Mouse (Mus musculus) heart, adult 2 months (tissue): ENCODE results near the gene Trpv2.

ENCODE experiments used
- CTCF ChIP-seq: fragments of 200-600 bp; IDR thresholded peaks from 2 replicates; pipeline ENCODE4 v1.8.1; 2022; ENCODE audit warnings: antibody characterized with exemption, mild to moderate bottlenecking, moderate library complexity
- EP300 ChIP-seq: fragments of 200-500 bp; IDR thresholded peaks from 2 replicates; pipeline ENCODE4 v1.6.1; 2011; ENCODE audit warnings: low read depth, low read length, control low read depth; ENCODE audit not compliant: insufficient read depth
- POLR2A ChIP-seq: fragments of 200-500 bp; IDR thresholded peaks from 2 replicates; pipeline ENCODE4 v1.6.1; 2011; ENCODE audit warnings: mild to moderate bottlenecking, low read depth, low read length, control low read depth; ENCODE audit not compliant: insufficient read depth

DNA sequence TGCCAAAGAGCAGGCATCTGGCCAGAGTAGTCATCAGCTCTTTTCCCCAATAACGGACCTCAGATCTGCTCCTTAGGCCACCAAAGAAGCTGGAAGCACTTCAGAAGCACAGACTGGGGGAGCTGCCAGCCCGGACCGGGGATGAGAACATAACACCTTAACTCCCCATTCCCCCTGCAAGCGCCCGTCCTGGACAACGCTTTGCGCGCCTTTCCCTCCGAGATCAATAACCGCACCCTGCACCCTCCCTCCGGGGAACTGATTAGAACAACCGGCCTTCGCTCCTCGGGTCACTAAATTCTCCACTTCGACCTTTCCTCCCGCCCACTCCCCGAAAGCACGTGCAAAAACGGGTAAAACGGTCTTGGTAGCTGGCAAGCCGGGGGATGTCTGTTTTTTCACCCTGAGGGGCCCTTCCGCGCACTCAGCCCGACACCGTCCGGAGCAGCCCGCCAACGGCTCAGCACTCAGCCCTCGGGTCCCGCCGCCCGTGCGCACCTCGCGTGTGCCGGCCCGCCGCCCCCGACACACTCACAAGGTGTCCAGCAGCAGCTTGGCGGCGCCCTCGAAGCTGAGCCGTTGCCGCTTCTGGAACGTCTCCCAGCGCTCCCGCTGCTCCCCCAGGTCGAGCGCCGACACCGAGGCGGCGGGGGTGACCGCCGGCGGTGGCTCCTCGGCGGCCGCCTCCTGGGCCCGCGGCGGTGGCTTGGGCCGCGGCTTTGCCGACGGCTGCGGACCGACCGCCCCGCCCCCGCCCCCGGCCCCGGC lies 35.8 kb upstream of the Trpv2 start:
- TF ChIP-seq CTCF (peak; percentile 35), POLR2A (no peak), EP300 (no peak)
